Mouse (Mus musculus): ENCODE results near the gene Tmtc2.

Gene Tmtc2

GRCm38 (mm10) chr10:105548040-105548439 lies 26.2 kb downstream of the Tmtc2 start:
- no peak for DNase-seq (ENCODE audit: extremely low read depth, low read depth)

GRCm38 (mm10) chr10:105544004-105545003 lies 29.9 kb downstream of the Tmtc2 start:
- no peak for DNase-seq (ENCODE audit: extremely low read depth, low read depth)

GRCm38 (mm10) chr10:105542081-105542480 lies 32.2 kb downstream of the Tmtc2 start:
- no peak for DNase-seq (ENCODE audit: extremely low read depth, low read depth)

GRCm38 (mm10) chr10:105539697-105540096 lies 34.6 kb downstream of the Tmtc2 start:
- DNase-seq (ENCODE audit: extremely low read depth, low read depth) = no peak

- DNase-seq (ENCODE audit: extremely low read depth, low read depth) = no peak
Measured at GRCm38 (mm10) chr10:105536910-105537309, 37.3 kb downstream of the Tmtc2 start.

GRCm38 (mm10) chr10:105535848-105536247 lies 38.4 kb downstream of the Tmtc2 start:
- no peak for DNase-seq (ENCODE audit: extremely low read depth, low read depth)

- DNase-seq (ENCODE audit: extremely low read depth, low read depth) = no peak
Measured at GRCm38 (mm10) chr10:105532747-105533146, 41.5 kb downstream of the Tmtc2 start.

GRCm38 (mm10) chr10:105532019-105532525 lies 42.2 kb downstream of the Tmtc2 start:
- DNase-seq (ENCODE audit: extremely low read depth, low read depth) = no peak

GRCm38 (mm10) chr10:105531080-105531894 lies 43.0 kb downstream of the Tmtc2 start:
- no peak for DNase-seq (ENCODE audit: extremely low read depth, low read depth)

GRCm38 (mm10) chr10:105523405-105524088 lies 50.7 kb downstream of the Tmtc2 start:
- no peak for DNase-seq (ENCODE audit: extremely low read depth, low read depth)

- DNase-seq (ENCODE audit: extremely low read depth, low read depth) = no peak
Measured at GRCm38 (mm10) chr10:105522431-105522830, 51.8 kb downstream of the Tmtc2 start.

GRCm38 (mm10) chr10:105519154-105519806 lies 55.0 kb downstream of the Tmtc2 start:
- DNase-seq (ENCODE audit: extremely low read depth, low read depth) = no peak

- no peak for DNase-seq (ENCODE audit: extremely low read depth, low read depth)
Measured at GRCm38 (mm10) chr10:105518144-105518543, 56.1 kb downstream of the Tmtc2 start.

- peak; percentile 13 for DNase-seq (ENCODE audit: extremely low read depth, low read depth)
Measured at GRCm38 (mm10) chr10:105513777-105514322, 60.4 kb downstream of the Tmtc2 start.

GRCm38 (mm10) chr10:105509896-105510272 lies 64.4 kb downstream of the Tmtc2 start:
- no peak for DNase-seq (ENCODE audit: extremely low read depth, low read depth)

GRCm38 (mm10) chr10:105509146-105509895 lies 64.9 kb downstream of the Tmtc2 start:
- no peak for DNase-seq (ENCODE audit: extremely low read depth, low read depth)

- peak; percentile 32 for DNase-seq (ENCODE audit: extremely low read depth, low read depth)
Measured at GRCm38 (mm10) chr10:105507982-105508786, 66.1 kb downstream of the Tmtc2 start.

- no peak for DNase-seq (ENCODE audit: extremely low read depth, low read depth)
Measured at GRCm38 (mm10) chr10:105506046-105506445, 68.2 kb downstream of the Tmtc2 start.

- DNase-seq (ENCODE audit: extremely low read depth, low read depth) = no peak
Measured at GRCm38 (mm10) chr10:105504472-105504871, 69.8 kb downstream of the Tmtc2 start.
